Mouse (Mus musculus) cerebellum, adult (tissue): Measurements from ENCODE around the gene Ly86.

Source experiments
- ATAC-seq: cut with Nextera tagmentation; 2 replicates; pipeline ENCODE4 v1.9.2; 2017; ENCODE audit warnings: mild to moderate bottlenecking, moderate library complexity, mixed read lengths; ENCODE audit not compliant: insufficient number of reproducible peaks, low FRiP score, low TSS enrichment

Gene Ly86

DNA sequence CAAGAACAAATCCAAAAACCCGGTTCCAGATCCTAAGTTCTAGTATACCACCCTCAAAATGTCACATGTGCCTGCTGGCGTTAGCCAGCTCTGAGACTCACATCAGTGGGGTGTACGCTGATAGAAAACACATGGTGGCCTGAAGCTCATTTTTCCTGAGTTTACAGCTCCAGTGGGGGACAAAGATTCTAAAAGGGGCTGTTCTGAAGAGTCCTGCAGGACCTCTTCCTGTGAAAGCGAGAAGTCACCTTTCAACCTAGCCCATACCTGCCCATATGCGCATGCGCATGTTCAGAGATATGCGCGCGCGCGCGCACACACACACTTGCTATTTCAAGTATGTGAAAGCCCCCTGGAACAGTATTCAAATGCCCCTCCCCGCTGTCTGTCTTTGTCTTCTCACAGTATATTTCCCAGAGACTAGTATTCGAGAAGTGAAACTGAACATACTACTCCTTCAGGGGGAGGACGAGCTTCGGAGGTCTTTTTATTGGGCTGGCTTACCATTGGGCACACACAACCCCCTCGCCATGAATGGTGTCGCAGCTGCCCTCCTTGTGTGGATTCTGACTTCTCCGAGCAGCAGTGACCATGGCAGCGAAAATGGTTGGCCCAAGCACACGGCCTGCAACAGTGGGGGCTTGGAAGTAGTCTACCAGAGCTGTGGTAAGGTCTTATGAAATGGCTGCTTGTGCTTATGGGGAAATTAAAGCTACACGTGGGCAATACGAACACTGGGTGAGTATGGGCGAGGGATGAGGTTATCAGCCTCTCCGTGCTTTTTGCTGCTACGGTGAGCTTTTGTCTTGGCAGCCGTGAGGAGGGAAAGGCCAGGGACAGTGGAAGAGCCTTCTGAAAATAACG, at the start of gene Ly86:
Ly86 (plus strand) TSS at position 300 of the 864 bp plus-strand sequence.
- ATAC-seq: no peak

DNA sequence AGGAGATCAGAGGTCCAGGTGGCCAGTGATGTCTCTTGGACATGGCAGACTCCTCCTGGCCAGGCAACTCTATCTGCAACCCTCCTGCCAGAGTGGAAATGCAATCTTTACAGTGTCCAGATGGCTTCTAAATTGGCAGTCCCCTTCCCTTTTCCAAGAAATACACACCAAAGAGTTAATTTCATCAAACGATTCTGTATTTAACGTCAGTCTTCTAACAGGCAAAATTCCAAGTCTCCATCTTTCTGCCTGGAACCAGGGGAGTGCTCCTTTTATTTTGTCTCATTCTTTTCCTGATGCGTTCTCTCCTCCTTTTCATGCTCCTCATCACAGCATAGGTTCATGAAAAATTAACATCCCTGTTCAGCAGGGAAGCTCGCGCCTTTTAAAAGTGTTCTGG, 47.1 kb upstream of the Ly86 start:
- no peak for ATAC-seq

DNA sequence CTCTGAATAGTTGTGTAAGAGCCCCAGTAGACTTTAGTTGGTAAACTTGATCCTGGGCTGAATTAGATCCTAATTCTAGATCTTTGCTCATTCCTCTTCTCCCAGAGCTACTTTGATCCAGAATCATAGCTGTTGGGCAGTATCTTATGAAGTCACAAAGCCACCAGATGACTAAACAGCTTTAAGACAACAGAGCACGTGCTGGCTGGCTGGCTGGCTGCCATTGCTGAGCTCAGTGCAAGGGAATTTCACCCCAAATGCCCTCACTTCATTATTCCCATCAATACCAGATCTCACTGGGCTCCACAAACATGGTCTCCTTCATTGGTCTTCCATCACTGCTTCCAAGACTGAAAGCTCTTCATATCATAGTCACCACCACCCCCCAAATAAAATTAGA, 46.2 kb upstream of the Ly86 start:
- no peak for ATAC-seq

DNA sequence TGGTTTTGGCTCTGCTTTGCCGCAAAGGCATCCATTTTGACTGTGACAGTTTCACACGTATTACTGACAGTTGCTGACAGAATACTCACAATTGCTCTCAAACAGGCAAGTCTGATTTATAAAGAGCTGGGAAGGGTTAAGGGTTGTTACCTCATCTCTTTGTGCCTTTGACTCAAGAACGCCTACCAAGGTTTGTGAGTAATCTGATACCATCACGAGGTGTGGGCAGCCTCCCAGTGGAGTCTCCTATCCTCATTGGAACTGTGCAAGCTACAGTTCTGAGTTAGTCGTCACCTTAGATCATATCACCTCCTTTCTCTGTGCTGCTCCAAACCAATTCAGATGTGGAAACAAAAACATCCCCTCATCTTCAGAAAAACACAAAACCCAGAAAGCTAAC, 42.1 kb upstream of the Ly86 start:
- ATAC-seq: no peak

DNA sequence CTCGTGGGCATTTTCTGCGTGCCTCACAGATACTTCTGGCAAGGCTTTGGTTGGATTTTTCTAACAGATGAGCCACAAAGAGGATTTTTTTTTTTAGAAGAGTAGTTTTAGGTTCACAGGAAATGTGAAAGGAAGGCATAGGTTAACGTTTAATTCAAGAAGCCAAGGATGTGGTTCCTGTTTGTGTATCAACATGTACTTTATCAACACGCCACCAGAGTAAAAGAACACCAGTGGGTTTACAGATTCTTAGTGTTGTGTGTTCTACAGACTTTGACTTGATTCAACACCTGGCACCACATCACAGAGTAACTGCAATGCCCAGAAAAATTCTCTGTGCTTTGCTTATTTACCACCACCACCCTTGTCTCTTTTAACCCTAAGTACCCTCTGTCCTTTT, 37.0 kb upstream of the Ly86 start:
- ATAC-seq: no peak

DNA sequence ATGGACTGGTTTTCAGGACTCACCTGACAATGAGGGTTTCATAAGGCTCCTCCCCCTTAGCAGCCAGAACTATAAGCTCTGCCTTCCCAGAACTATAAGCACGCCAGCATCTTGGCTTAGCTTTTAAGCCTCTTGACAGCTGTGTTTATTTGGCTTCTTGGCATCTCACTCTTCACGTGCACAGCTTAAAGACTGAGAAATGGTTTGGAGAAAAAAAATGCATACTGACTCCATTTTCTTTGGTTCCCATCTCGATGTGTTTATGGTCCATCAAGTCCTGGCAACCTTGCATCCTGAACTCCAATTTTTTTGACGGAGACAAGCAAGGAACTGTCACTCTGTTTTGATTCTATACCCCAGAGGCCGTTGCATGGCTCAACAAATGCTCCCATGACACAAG, 35.7 kb upstream of the Ly86 start:
- ATAC-seq: no peak

DNA sequence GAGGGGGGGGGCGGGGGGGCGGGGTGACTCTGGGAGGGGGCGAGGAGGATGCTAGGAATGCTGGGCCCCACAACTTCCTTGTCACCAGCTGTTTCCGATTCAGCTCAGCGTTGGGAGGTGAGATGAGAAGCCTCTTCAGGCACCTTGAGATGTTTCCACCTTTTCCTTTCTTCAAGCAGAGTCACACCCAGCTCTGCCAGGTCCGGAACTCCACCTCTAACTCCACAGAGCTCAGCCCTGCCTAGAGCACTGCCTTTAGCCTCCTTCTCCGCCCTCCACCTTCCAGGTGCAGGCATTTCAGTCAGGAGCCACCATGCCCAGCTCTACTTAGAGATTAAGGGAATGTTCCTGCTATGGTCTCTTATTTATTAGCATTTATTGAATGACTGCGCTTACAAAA, 34.7 kb upstream of the Ly86 start:
- no peak for ATAC-seq

DNA sequence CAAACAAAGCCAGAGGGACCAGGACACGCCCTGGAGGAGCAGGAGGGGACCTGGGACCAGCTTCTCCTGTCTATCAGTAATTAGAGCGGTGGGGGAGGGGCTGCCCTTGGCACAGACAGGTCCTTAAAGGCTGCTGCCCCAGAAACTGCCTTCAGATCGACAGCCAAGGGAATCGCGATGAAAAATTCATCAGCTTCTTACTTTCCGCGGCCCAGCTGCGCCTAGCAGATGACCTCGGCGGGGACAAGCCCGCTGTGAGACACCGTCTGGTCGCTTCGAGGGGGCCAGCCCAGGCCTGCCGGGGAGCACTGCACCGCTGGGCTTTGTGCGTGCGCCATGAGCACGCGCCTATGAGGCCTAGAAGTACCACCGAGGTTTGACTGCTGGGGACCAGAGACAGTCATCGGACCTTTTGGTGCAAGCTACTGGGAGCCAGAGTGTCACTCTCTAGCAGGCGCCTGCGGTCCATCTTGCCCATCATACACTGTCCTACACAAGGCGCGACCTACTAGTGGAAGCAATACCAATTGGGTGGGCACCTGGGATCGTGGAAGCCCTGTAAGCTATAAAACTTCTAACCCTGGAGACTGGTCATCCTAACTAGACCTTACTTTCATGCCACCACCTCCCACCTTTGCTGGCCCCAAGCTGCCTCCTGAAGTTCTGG, 33.3 kb upstream of the Ly86 start:
- ATAC-seq: peak; percentile 8; the same call in 1 of the 2 replicates

DNA sequence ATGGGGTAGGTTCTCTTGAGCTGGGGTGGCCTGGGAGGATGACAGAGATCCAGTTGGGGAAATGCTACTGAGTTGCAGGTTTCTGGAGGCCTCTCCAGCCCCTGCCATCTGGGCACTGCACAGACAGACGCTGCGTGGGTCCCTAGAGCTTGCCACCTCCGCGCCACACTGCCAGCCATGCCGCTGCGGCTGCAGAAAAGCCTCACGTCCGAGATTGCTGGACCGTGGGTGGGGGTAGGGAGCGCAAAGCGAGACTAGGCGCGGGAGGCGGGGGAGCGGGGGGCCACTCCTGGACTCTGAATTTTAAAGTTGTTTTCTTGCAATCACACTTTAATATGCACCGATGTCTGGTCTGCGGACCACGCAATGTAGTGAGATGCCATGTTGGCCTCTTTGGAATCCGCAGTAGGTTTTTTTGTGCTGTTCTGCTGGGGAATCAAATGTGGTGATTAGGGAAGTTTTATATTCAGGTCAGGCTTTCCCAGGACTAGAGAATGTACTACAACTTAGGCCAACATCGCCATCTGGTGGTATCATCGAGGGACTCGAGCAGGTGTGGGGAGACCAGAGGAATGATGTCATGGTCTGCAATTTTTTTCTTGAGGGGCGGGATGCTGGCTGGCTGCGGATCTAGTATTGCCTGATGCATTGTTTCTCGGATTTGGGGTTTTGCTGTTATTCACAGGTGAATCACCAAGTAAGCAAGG, 32.6 kb upstream of the Ly86 start:
- peak; percentile 86 for ATAC-seq

DNA sequence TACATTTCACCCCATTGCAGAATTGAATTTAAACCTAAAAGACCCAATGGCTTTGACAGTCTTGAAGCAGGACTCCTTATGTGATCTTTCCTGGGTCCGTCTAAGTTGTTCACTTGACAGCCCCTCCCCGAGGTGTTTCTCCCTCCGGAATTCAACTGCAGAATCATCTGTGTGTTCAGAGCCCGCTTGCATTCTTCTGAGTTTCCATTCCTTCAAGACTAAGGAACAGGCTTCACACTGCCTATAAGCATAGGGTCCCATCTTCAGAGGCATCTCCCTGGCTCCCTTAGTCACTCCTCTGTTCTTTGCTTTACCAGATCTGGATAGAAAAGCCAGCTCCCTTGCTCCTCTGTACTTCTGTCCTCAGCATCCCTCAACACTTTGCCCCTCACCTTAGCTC, 32.1 kb upstream of the Ly86 start:
- no peak for ATAC-seq

DNA sequence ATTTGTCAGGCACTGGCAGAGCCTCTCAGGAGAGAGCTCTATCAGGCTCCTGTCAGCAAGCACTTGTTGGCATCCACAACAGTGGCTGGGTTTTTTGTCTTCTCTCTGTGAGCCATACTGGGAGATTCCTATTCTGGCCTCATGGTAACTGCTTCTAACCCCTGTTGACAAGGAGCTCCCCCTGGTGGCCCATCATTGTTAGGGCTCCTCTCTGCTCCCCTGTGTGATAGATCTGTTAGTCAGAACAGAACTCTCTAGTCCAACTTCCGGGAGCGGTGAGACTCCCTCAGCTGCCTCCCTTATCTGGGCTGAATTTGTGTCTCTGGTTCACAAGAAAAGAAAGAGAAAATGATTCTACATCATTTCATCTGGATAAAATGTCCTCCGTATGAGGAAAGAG, 19.5 kb upstream of the Ly86 start:
- peak; percentile 66; the same call in 1 of the 2 replicates for ATAC-seq

DNA sequence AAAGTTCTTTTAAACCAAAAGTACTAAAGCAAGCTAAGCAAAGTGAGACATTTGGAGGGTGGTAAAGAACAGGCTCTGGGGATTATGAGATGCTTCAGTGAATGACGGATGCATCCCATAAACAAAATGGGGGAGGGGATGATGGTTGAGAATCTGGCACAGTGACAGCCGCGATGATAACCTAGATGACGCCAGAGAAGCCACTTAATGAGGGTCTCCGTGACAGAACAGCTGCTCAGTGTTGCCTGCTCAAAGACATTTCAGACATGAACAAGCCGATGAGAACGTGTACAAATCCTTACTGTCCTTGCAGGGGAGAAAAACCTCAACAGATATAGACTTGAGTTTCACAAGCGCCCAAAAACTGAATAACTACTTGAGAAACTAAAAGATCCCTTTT, 15.3 kb upstream of the Ly86 start:
- ATAC-seq: no peak

DNA sequence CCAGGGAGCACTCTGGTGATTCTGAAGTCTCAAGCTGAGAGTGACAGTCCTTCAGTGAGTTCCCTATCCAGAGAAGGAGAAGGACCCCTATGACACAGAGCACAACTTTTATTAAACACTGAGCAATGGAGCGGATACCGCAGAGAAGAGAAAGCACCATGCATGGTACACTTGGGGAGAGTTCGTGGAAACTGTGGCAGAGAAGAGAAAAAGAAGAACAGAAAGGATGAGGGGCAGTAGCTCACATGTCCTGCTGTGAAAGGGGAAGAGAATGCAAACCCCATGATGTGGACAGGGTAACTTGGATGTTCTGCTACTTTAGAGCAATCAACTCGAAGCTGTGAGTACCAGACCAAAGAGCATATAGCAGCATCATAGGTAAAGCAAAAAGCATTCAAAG, 14.0 kb upstream of the Ly86 start:
- no peak for ATAC-seq

DNA sequence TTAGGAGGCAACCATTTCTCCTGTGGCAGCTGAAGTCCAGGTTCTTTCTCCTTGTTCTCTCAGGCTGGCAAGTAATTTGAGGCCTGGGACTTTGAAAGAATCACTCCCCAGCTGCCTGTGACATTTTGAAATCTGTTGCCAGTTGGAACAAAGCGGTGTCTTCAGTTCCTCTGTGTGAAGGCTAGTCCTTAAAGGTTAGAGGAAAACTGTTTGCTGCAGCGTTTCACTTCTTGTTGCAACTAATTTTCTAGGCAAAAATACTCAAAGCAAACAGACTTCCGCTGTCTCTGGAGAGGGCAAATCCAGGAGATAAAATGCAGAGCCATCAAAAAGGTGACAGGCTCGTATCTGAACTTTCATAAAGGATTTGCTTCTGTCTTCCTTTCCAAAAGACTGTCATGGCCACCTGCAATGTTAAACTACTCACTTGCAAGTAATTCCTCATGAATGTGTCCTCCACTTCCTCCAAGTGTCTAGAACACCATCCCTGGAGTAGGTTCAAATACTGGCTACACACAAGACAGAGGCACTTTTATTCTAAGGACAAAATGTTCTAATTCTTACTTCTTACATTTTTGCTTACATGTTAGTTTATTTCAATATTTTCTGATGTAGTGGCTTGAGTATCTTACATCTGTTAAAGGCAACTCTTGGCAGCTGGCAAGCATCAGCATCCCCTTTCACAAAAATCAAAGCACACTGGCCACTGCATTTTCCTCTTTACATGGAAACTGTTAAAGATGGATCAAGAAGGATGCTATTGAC, 12.0 kb upstream of the Ly86 start:
- ATAC-seq: no peak

DNA sequence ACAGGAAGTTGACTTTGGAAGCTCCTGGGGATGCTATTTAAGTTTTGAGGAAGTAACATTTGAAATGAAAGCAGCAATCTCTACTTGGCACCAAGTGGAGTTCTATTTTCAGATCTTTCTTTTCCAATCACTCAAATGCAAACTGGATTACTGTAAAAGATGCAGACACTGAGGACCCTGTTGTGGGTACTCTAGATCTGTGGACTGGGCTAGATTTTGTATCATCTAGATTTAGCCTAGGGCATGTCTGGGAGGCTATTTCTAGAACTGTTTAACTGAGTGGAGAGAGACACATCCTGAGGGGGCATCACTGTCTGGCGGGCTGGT, 11.5 kb upstream of the Ly86 start:
- no peak for ATAC-seq

DNA sequence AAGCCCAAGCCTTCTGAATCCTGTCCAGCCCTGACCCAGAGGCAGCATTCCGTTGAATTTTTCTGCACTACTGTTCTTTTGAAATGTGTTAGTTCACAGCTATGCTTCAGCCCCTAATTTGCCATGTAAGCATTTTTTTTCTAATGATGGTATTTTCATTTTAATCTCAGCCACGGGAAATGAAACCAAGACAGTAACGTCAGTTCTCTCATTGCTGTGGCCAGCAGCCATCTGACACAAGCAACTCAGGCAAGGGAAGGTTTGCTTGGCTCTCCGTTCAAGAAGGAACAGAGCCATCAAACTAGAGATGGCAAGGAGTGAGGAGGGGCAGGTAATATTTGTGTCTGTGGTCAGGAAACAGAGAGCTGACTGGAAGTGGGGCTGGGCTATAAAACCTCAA, 7.7 kb upstream of the Ly86 start:
- ATAC-seq: no peak

DNA sequence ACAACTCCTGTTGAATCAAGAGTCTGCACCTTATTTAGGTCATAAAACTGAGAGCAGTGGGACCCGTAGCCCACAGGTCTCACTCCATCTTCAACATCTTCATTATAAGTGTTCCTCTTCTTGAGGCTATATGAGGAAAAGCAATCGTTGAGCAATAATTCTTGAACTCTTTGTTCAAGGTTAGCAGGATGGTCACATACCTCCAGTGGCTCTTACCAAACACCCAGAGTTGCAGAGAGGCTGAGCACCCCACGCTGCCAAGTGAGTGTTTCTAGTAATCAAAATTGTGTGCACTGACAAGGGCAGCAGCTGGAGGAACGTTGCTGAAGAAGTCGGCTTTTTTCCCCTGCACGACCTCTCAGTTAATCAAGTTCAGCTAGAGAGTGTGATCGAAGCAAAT, 7.1 kb upstream of the Ly86 start:
- no peak for ATAC-seq

DNA sequence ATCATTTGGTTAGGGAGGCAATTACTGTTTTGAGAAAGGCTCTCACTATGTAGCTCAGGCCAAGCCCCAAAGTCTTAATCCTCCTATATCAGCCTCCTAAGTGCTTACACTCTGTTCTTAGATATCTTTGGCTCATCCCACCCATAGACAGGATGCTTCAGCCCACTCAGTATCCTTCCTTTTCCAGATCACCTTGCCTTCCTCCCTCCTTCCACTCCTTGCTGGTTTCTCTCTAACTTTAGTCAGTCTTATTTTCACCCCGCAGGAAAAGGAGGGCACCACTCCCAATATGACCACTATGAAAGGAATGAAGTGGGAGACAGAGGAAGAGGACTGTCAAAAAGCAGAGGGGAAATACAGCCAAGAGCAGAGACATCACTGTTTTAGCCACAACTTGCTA, 2.2 kb upstream of the Ly86 start:
- no peak for ATAC-seq

DNA sequence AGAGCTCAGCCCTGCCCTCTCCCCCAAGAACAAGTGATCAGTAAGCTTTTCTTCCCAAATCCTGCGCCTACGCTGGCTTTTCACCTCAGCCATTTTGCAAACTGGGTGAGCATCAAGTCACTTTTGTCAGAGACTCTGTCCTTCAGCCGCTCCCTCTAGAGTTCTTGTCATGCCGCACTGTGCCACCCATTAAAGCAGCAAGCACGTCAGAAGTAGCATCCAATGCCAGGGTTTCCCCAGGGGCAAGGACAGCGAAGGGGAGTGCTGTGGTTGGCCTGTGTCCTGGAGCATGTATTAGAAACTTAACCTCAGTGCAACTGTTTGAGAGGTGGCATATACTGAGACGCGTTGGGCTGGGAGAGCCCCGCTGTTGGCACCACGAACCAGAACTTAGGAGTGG, 815 bp downstream of the Ly86 start:
- no peak for ATAC-seq

DNA sequence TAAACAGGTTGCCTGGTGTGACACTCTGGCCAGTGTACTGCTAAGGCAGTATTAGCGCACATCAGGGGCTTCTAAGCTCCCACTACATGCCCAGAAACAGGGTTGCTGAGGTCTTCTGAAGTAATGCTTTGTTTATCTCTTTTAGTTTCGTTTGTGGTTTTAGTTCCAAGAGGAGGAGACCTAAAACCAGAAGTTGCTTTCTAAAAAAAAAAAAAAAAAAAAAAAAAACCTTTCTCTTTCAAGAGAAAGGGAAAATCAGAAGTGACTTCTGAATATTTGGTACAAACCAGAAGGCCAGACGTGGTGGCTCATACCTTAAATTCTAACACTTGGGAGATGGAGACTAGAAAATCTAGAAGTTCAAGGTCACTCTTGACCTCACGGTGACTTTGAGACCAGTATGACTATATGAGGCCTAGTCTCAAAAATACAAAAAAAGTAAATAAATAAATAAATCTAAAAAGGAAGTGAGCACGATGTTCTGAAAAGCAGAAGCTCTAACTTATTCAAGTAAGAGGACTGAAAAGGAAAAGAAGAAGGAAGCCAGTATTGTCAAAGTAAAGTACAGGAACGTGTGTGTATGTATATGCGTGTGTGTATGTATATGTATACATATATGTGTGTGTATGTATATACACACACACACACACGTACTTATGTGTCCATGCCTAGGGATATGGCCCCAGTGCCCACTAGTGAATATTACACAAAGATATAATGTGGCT, 3.0 kb downstream of the Ly86 start:
- ATAC-seq: no peak
